ENCODE assay signal across 24 mouse cellular contexts in genomic region chr12:21479251-21479650, GRCm38 (mm10).
A peak's percentile ranks its signal among the peaks of the same experiment; 100 is the strongest.
DNase-seq lines count a peak whose midpoint lies in the region; ATAC-seq lines count a peak whose summit lies in the region.
"Had no signal": no experiment of that assay in that cellular context is flagged by ENCODE, and none has a peak within 500 bp of the region (broad histone marks: within the 10 kb centered on the region; RNA-seq: fewer than 3 reads in every experiment).

No protein-coding gene starts in this region.

- no peak overlapping the region for H3K4me3 ChIP-seq in hindbrain, embryonic 16.5 days (ENCODE audit: low read length)
- H3K4me3 ChIP-seq: embryonic facial prominence, embryonic 13.5 days; embryonic facial prominence, embryonic 15.5 days; erythroblast, embryonic 14.5 days; forebrain, embryonic 10.5 days; forebrain, embryonic 12.5 days had no signal

- H3K9me3 ChIP-seq in hindbrain, embryonic 16.5 days (ENCODE audit: control insufficient read depth, low read length), result no peaks in the 10 kb centered on the region
- H3K9me3 ChIP-seq: embryonic facial prominence, embryonic 13.5 days; embryonic facial prominence, embryonic 15.5 days; forebrain, embryonic 12.5 days; G1E had no signal

- peak; percentile 55 for DNase-seq in ES-CJ7 (ENCODE audit: low read depth, low spot score)
- peak; percentile 62 for DNase-seq in ZHBTc4 (ENCODE audit: low read depth, low spot score)
- peak; percentile 42 for DNase-seq in induced T-regulatory cell, adult 2 months (ENCODE audit: low read depth)
- no peak for DNase-seq in B cell, adult 2 months
- DNase-seq in cerebellum, adult 18-20 months, result no peak
- DNase-seq: adrenal gland, adult 2 months; adrenal gland, postnatal 10 days; adrenal gland, postnatal 25 days; cerebellum, adult 11-12 months; cerebellum, adult 8-10 months; cerebellum, adult 9-11 months; cerebellum, postnatal 14 days; cerebellum, postnatal 36 days; embryo, embryonic 11 days had no signal

- H3K9ac ChIP-seq in hindbrain, embryonic 16.5 days (ENCODE audit: low read depth, low read length), result no peak overlapping the region
- H3K9ac ChIP-seq: embryonic facial prominence, embryonic 13.5 days; embryonic facial prominence, embryonic 15.5 days; forebrain, embryonic 12.5 days had no signal

- 81% methylated on average over 1 of the region's 1 CpGs for WGBS in hindbrain, embryonic 16.5 days

- no peaks in the 10 kb centered on the region for H3K4me1 ChIP-seq in hindbrain, embryonic 16.5 days (ENCODE audit: control insufficient read depth, insufficient read depth, low read depth, low read length)
- H3K4me1 ChIP-seq: embryonic facial prominence, embryonic 13.5 days; embryonic facial prominence, embryonic 15.5 days; forebrain, embryonic 10.5 days; forebrain, embryonic 12.5 days had no signal

- no peak overlapping the region for H3K4me2 ChIP-seq in hindbrain, embryonic 16.5 days (ENCODE audit: low read length)
- H3K4me2 ChIP-seq: embryonic facial prominence, embryonic 13.5 days; embryonic facial prominence, embryonic 15.5 days; forebrain, embryonic 12.5 days had no signal

- H3K36me3 ChIP-seq in hindbrain, embryonic 16.5 days (ENCODE audit: control insufficient read depth, insufficient read depth, low read length), result no peaks in the 10 kb centered on the region
- H3K36me3 ChIP-seq: embryonic facial prominence, embryonic 13.5 days; embryonic facial prominence, embryonic 15.5 days; forebrain, embryonic 10.5 days; forebrain, embryonic 12.5 days; G1E had no signal

- ATAC-seq in hindbrain, embryonic 16.5 days, result no peak
- ATAC-seq: forebrain, embryonic 14.5 days; forebrain, embryonic 16.5 days; Patski had no signal

- H3K27me3 ChIP-seq in hindbrain, embryonic 16.5 days (replicated peaks; ENCODE audit: control insufficient read depth, insufficient read depth, low read length), result no peaks in the 10 kb centered on the region
- H3K27me3 ChIP-seq: embryonic facial prominence, embryonic 13.5 days; embryonic facial prominence, embryonic 15.5 days; forebrain, embryonic 12.5 days; Patski had no signal

- no peak overlapping the region for H3K27ac ChIP-seq in hindbrain, embryonic 16.5 days (ENCODE audit: low read depth, low read length)
- H3K27ac ChIP-seq: embryonic facial prominence, embryonic 13.5 days; embryonic facial prominence, embryonic 15.5 days; forebrain, embryonic 10.5 days; forebrain, embryonic 12.5 days had no signal

Comparison
In these comparisons a context has a peak if more than half of its experiments do, and no peak if none do; other contexts are left out.
1. DNase-seq: peak in ES-CJ7 (single experiment), ZHBTc4 (single experiment) and induced T-regulatory cell, adult 2 months (single experiment); none in B cell, adult 2 months (0 of 2) and cerebellum, adult 18-20 months (0 of 2).